ENCODE assay signal across 10 mouse cellular contexts in genomic region chr6:116829341-116829740, GRCm38 (mm10).
A peak's percentile ranks its signal among the peaks of the same experiment; 100 is the strongest.
DNase-seq lines count a peak whose midpoint lies in the region; ATAC-seq and TF ChIP-seq lines count a peak whose summit lies in the region.
"Had no signal": no experiment of that assay in that cellular context is flagged by ENCODE, and none has a peak within 500 bp of the region (broad histone marks: within the 10 kb centered on the region; RNA-seq: fewer than 3 reads in every experiment).

No protein-coding gene starts in this region.

- WGBS in heart, embryonic 10.5 days, result 68% methylated on average over 2 of the region's 2 CpGs
- WGBS in hindbrain, embryonic 16.5 days, result 30% methylated on average over 2 of the region's 2 CpGs

- POLR2A ChIA-PET in Patski (lab: Charles Lee), result no interaction called here

- H3K9ac ChIP-seq in hindbrain, embryonic 16.5 days (ENCODE audit: low read depth, low read length), result no peak overlapping the region
- H3K9ac ChIP-seq: embryonic facial prominence, embryonic 12.5 days; limb, embryonic 15.5 days had no signal

- CTCF ChIA-PET in Patski (lab: Charles Lee), result no interaction called here

- H3K27me3 ChIP-seq in heart, embryonic 10.5 days (ENCODE audit: insufficient read depth, poor library complexity, severe bottlenecking), result no peaks in the 10 kb centered on the region
- H3K27me3 ChIP-seq in Patski, result peaks cover 3% of the 10 kb centered on the region
- H3K27me3 ChIP-seq in hindbrain, embryonic 16.5 days (replicated peaks; ENCODE audit: control insufficient read depth, insufficient read depth, low read length), result no peaks in the 10 kb centered on the region
- H3K27me3 ChIP-seq: embryonic facial prominence, embryonic 12.5 days; limb, embryonic 15.5 days had no signal

- in situ Hi-C loops in Patski (cut with MboI; ENCODE audit: low pct_unique_long_range_greater_than_20kb), result no loop called here

- no peaks in the 10 kb centered on the region for H3K9me3 ChIP-seq in heart, embryonic 10.5 days
- H3K9me3 ChIP-seq in hindbrain, embryonic 16.5 days (ENCODE audit: control insufficient read depth, low read length), result no peaks in the 10 kb centered on the region
- H3K9me3 ChIP-seq: embryonic facial prominence, embryonic 12.5 days; limb, embryonic 15.5 days had no signal

- no peaks in the 10 kb centered on the region for H3K36me3 ChIP-seq in heart, embryonic 10.5 days
- no peaks in the 10 kb centered on the region for H3K36me3 ChIP-seq in hindbrain, embryonic 16.5 days (ENCODE audit: control insufficient read depth, insufficient read depth, low read length)
- H3K36me3 ChIP-seq: embryonic facial prominence, embryonic 12.5 days; limb, embryonic 15.5 days had no signal

- no peak for TF ChIP-seq CTCF in Patski (IDR thresholded peaks at IDR 0.05)

- no peak overlapping the region for H3K4me2 ChIP-seq in hindbrain, embryonic 16.5 days (ENCODE audit: low read length)
- H3K4me2 ChIP-seq: embryonic facial prominence, embryonic 12.5 days; limb, embryonic 15.5 days had no signal

- peak; percentile 84 to 86 for DNase-seq in heart, adult 18-20 months
- no peak for DNase-seq in heart, embryonic 10.5 days (ENCODE audit: low spot score)
- DNase-seq in Patski (ENCODE audit: low read depth, low spot score), result peak; percentile 93
- peak; percentile 5 to 9 for DNase-seq in cerebellum, postnatal 36 days
- DNase-seq in lung, postnatal 10 days, result peak; percentile 62
- DNase-seq in urinary bladder, postnatal 10 days (ENCODE audit: low spot score), result peak; percentile 28
- no peak for DNase-seq in thymus, postnatal 36 days

- no peaks in the 10 kb centered on the region for H3K4me1 ChIP-seq in heart, embryonic 10.5 days
- H3K4me1 ChIP-seq in hindbrain, embryonic 16.5 days (ENCODE audit: control insufficient read depth, insufficient read depth, low read depth, low read length), result no peaks in the 10 kb centered on the region
- H3K4me1 ChIP-seq: embryonic facial prominence, embryonic 12.5 days had no signal

- no peak overlapping the region for H3K4me3 ChIP-seq in heart, embryonic 10.5 days
- H3K4me3 ChIP-seq in hindbrain, embryonic 16.5 days (ENCODE audit: low read length), result no peak overlapping the region
- H3K4me3 ChIP-seq: embryonic facial prominence, embryonic 12.5 days; limb, embryonic 15.5 days had no signal

- H3K27ac ChIP-seq in heart, embryonic 10.5 days, result no peak overlapping the region
- H3K27ac ChIP-seq in hindbrain, embryonic 16.5 days (ENCODE audit: low read depth, low read length), result no peak overlapping the region
- H3K27ac ChIP-seq: embryonic facial prominence, embryonic 12.5 days; limb, embryonic 15.5 days had no signal

- ATAC-seq in Patski, result peak; percentile 47
- peak; percentile 72; the same call in 1 of the 2 replicates for ATAC-seq in hindbrain, embryonic 16.5 days

Comparison
In these comparisons a context has a peak if more than half of its experiments do, and no peak if none do; other contexts are left out.
1. DNase-seq: peak in heart, adult 18-20 months (2 of 2), Patski (single experiment), cerebellum, postnatal 36 days (2 of 2), lung, postnatal 10 days (single experiment) and urinary bladder, postnatal 10 days (single experiment); none in heart, embryonic 10.5 days (single experiment) and thymus, postnatal 36 days (0 of 2).